Mouse (Mus musculus) layer of hippocampus, adult 6 months (tissue): ENCODE results near the gene Lrig3. TPM values are rescaled to one million over a fixed set of nuclear protein-coding genes. Genes with fewer than 3 reads are reported as not detected.

Experiments
- long read RNA-seq, 2 experiments: library from polyadenylated mRNA; unstranded; transcript quantifications; one replicate each; pipeline ENCODE4 v2.0.0; 2019 to 2020
- microRNA-seq: library from miRNA; unstranded; fragments of <30 nt; microRNA quantifications from one replicate; pipeline ENCODE4 v1.2.0, GENCODE M21; 2020
- polyA plus RNA-seq: library from polyadenylated mRNA; unstranded; fragments of <200 nt; fragmentation: Nextera tagmentation; gene quantifications from 2 replicates; pipeline ENCODE4 v1.2.3, GENCODE M21; 2021

The Lrig3 gene
- polyA plus RNA-seq, result 0.26 and 0.70 TPM in 2 replicates
- long read RNA-seq, experiment 1, result 0 reads
- long read RNA-seq, experiment 2, full-length matches to known transcripts, result 1 of 3 reads
- long read RNA-seq, experiment 2, partial matches to known transcripts, result 1 of 3 reads
- long read RNA-seq, experiment 2, other reads (novel, unspliced or antisense), result 1 of 3 reads

DNA sequence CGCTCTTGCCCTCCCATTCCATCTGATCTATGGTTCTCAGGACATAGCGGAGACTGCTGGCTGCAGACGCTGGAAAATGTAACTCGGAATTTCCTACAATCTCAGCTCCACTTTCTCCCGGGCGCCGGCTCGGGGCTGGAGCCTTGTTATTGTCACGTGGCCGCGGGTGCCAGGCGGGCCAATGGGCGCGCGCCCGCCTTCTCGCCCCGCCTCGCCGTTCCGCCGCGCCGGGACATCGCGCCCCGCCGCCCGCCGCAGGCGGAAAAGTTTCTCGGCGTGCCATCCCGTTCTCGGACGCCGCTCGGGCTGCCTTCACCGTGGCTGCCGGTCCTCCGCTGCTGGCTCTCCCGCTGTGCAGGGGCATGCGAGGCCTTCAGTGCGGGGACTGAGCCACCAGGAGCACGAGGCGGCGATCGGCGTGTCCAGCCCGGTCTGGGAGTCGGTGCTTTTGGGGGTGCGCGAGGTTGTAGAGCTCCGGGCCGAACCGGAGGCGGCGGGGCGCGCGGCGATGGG lies at the start of gene Lrig3:
TSS of gene Lrig3 (plus strand) at position 201 of the 513 bp plus-strand sequence.

Small RNA genes within 50 kb of the gene (microRNA-seq; reads per million reads assigned to microRNA genes)
- not detected for gene Gm22183
